Mouse (Mus musculus) liver, adult 10 weeks (tissue): Measurements from ENCODE around the gene Hyls1. TPM values are rescaled to one million over a fixed set of nuclear protein-coding genes. Genes with fewer than 3 reads are reported as not detected.

ENCODE experiments used
- polyA plus RNA-seq: library from polyadenylated mRNA; stranded (reverse); fragments of 350-450 nt; fragmentation: Illumina TruSeq; extraction: RNeasy Lipid Tissue Mini Kit (QIAGEN cat#74804); gene quantifications from one replicate; pipeline ENCODE4 v1.2.3, GENCODE M21; 2014; ENCODE audit warnings: low read depth, low replicate concordance

Gene Hyls1
- 2.1 TPM for polyA plus RNA-seq

DNA sequence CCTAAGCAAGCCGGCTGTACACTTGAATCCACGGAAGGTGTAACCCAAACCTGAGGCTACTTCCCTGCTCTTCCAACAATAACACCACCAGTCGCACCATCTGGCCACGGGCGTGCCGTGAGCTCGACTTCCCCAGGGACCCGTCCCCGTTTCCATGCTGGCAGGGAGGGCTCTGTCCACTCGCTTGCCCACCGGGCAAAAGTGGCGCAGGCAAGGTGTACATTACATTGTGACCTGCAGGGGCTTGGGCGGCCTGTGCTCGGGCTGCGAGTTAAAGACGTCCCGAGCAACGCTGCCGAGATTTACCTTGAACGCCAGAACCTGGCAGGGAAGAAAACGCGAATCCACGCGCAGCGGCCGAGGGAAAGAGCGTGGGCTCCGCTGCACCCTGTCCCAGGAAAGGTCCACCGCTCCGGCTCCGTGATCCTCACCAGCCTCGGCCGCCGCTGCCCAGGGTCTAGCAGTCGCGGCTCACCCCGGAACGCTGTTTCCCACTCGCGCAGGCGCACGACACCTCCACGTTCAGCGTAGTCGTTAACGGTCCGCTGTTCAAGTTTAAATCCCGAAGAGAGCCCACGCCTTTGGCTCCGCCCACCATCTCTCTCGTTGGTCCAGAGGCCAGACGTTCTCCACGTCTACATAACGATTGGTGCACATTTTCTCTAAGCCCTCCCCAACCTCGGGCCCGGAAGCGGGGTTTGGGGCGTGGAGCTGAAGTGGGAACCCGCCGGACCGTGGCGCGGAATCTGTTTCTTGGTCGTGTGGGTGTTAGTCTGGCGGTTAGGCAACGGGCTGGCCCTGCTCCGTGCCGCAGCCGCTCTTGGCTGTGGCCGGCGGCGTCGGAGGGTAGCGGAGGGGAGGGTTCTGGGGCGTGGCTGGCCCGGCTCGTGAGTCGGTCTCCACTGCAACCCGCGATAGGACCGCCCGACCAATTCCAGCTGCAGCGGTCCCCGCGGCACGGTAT is at the start of gene Hyls1, which contains the start of gene Pate2:
Hyls1 (minus strand) TSS at position 828 of the 964 bp plus-strand sequence.
Pate2 (plus strand) TSS at position 714 of the 964 bp plus-strand sequence.

DNA sequence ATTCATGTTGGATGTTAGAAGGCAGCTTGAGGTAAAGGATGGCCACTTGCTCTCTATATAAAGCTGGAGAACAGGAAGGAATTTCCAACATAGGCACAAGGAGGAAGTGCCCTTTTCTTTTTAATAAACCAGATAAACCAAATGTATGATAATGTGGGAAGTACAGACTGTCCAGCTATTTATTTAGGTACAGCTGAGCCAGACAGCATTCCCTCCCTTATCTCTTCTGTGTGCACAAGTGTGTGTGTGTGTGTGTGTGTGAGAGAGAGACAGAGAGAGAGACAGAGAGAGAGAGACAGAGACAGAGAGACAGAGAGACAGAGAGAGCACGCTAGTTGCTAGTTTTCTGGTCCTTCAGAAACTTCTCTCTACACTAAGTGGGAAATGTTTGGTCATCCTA is 41.6 kb upstream of the Hyls1 start, which contains the start of gene Pate4:
Pate4 (minus strand) TSS at position 101 of the 400 bp plus-strand sequence.

DNA sequence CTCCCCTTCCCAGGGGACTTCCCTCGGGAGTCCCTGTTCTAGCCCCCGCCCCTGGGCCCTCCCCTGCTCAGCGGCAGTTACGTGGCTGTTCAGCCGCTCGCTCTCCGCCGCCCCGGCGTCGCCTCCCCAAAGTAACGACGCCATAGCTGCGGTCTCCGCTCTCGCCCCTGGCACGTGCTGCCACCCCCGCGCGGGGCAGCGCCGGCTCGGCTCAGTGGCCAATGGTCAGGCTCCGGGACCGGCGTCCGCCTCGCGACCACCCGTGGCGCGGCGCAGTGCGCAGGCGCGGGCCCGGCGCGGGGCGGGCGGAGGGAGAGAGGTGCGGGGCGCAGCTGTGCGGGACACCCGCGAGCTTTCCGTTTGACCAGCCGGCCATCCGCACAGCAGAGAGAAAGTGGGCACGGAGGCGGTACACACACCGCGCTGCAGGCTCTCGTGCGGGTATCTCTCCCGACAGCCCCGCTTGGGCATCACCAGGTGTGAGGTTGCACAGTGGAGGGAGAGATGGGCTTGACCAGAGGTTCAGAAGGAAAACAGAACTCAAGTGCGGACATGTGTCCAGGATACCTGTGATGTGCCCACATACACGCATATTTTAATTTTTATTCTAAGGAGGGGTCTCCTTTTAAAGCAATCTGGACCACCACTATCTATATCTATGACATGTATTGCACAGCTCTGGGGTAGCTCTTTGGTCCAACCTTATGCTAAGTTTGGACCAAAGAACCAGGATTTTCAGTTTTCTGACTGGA is 11.8 kb downstream of the Hyls1 start, which contains the start of the genes Ddx25 and Pus3:
Ddx25 (minus strand) TSS at position 272 of the 752 bp plus-strand sequence.
Pus3 (plus strand) TSS at position 339 of the 752 bp plus-strand sequence.

DNA sequence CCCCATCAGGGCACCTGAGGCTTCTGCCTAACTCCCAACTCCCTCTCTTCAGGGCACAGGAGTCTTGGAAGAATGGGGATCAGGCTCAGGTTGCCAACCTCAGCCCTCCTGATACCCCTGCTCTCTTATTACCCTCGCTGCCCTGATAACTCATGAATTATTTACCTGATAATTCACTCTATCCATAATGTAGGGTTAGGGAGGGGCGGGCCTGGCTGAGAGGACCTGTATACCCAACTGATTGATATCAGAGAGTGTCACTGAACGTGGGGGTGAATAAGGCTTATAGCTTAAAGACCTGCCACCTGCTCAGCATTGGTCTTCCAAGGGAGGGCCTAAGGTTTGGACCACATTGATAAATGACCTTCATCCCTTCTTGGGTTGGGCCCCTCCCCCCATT is 52.0 kb downstream of the Hyls1 start, which contains the start of gene Gm1113:
Gm1113 (minus strand) TSS at position 101 of the 400 bp plus-strand sequence.

Other genes with a start within 250 kb of the Hyls1 start
- gene Cdon, start 149.3 kb downstream of the Hyls1 start, polyA plus RNA-seq = 0.82 TPM
- not detected for gene Gm1113, start 52.1 kb downstream of the Hyls1 start, polyA plus RNA-seq
- 0.05 TPM for gene Ddx25, start 11.9 kb downstream of the Hyls1 start, polyA plus RNA-seq
- 11.5 TPM for gene Pus3, start 11.8 kb downstream of the Hyls1 start, polyA plus RNA-seq
- gene Pate2, start 114 bp downstream of the Hyls1 start, polyA plus RNA-seq = not detected
- gene Pate4, start 41.5 kb upstream of the Hyls1 start, polyA plus RNA-seq = not detected
- not detected for gene Pate3, start 77.8 kb upstream of the Hyls1 start, polyA plus RNA-seq
- gene Pate1, start 117.0 kb upstream of the Hyls1 start, polyA plus RNA-seq = not detected
- not detected for gene Gm17677, start 170.7 kb upstream of the Hyls1 start, polyA plus RNA-seq
- not detected for gene Gm17727, start 207.7 kb upstream of the Hyls1 start, polyA plus RNA-seq
- gene Gm27235, start 219.7 kb upstream of the Hyls1 start, polyA plus RNA-seq = not detected
- gene D730048I06Rik, start 219.7 kb upstream of the Hyls1 start, polyA plus RNA-seq = not detected